Mouse (Mus musculus): ENCODE data around the gene Hist1h2ae.

The Hist1h2ae gene

DNA sequence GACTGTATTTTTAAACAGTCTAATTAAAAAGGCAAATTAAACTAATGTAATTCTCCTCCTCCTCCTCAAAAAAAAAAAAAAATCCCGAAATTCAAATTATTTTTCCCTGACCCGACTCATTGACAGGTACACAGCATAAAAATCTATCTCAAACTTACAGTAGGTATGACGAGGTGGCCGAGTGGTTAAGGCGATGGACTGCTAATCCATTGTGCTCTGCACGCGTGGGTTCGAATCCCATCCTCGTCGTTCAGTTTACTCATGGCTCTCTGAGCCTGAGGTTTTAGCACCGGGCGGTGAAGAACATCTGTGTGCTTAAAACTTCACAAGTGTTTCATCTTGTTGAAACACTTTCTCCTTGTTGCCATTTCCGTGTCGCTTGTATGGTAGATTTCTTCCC, 49.3 kb downstream of the Hist1h2ae start:
- DNase-seq (ENCODE audit: low read depth, low spot score): peak; percentile 65

Data from c-Kit-negative CD71-positive TER-119-positive erythroid progenitor cells, embryonic 14.5 days (primary cell).